Mouse (Mus musculus): Measurements from ENCODE around the gene Bsn. TPM values are rescaled to one million over a fixed set of nuclear protein-coding genes. Genes with fewer than 3 reads are reported as not detected.

The Bsn gene
- polyA plus RNA-seq, 1 experiment from 2014 or later, result 1.3 TPM

DNA sequence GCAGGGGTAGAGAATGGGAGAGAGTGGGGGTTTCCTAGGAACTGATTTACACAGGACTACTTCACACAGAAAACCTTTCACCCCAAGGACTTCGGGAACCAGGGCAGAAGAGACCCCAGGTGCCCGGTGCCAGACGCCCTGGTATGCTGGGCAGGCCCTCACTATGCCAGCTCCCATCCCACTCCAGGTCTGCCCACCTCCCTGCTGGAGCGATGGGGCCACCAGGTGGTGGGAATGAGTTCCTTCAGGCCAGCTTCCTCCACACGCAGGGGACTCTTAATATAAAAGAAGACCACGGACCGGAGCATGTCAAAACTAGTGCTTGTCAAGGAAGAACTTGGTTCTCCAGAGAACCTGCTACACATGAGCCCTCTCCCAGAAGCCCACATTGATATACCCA, 123.0 kb downstream of the Bsn start:
- no peaks in the 10 kb centered on the region for H3K27me3 ChIP-seq
- 80% methylated on average over 7 of the region's 7 CpGs for WGBS
- no peak overlapping the region for H3K4me2 ChIP-seq (replicated peaks)
- H3K4me1 ChIP-seq, result no peaks in the 10 kb centered on the region
- H3K4me3 ChIP-seq (replicated peaks), result no peak overlapping the region
- no peak for ATAC-seq (ENCODE audit: insufficient number of reproducible peaks, low FRiP score, low TSS enrichment, low read depth)
- peaks cover 75% of the 10 kb centered on the region for H3K36me3 ChIP-seq
- H3K9ac ChIP-seq, result no peak overlapping the region
- H3K27ac ChIP-seq (replicated peaks), result no peak overlapping the region
- no peaks in the 10 kb centered on the region for H3K9me3 ChIP-seq (replicated peaks)

DNA sequence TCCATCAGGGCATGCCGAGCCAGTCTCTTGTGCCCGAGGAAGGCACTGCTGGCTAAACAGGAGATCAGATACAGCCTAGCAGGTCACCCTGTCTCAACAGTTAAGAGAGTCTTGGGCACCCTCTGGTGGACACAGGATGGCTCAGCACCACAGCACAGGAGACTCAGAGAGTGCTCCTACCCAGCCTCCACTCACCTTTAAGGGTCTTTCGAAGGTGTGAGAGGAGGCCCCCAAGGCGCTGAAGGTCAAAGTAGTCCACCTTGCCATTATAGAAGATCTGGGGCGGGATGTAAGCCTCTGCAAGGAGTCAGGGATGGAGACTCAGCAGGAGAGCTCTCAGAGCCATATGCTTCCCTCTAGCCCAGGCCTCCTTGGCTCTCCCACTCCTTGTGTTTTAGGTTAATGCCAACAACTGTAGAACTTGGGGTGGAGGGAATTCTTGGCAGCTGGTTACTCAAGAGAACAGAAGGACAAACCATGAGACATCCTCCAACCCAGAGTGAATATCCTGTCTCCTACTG, 124.6 kb downstream of the Bsn start:
- peaks cover 74% of the 10 kb centered on the region for H3K36me3 ChIP-seq
- no peak for ATAC-seq (ENCODE audit: insufficient number of reproducible peaks, low FRiP score, low TSS enrichment, low read depth)
- H3K9me3 ChIP-seq (replicated peaks), result no peaks in the 10 kb centered on the region
- no peaks in the 10 kb centered on the region for H3K4me1 ChIP-seq
- H3K27me3 ChIP-seq, result no peaks in the 10 kb centered on the region
- H3K4me2 ChIP-seq (replicated peaks), result no peak overlapping the region
- H3K27ac ChIP-seq (replicated peaks), result no peak overlapping the region
- 39% methylated on average over 5 of the region's 5 CpGs for WGBS
- H3K9ac ChIP-seq, result no peak overlapping the region
- no peak overlapping the region for H3K4me3 ChIP-seq (replicated peaks)

DNA sequence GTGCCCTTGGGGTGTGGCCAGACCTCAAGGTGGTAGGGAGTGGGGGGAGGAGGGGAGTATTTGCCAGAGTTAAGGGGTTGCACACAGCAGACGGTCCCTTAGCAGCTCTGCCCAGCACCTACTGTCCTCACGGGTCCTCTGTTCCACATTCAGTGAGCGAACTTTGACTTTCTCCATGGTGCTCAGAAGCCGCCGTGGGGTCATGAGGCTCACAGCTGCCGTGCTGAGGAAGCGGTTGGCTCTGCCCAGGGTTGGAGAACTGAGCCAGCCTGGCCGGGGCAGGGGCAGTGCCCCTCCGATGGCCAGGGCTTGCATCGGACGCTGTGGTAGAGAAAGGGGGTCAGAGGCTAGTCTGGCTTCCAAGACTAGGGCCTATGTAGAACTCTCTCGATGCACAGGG, 126.8 kb downstream of the Bsn start:
- Histone ChIP-seq H3K4me3 (replicated peaks) (no peak overlapping the region), H3K9me3 (replicated peaks) (no peaks in the 10 kb centered on the region), H3K27me3 (no peaks in the 10 kb centered on the region), H3K9ac (no peak overlapping the region), H3K4me2 (replicated peaks) (no peak overlapping the region), H3K4me1 (no peaks in the 10 kb centered on the region), H3K36me3 (peaks cover 74% of the 10 kb centered on the region), H3K27ac (replicated peaks) (no peak overlapping the region)
- WGBS, result 87% methylated on average over 12 of the region's 12 CpGs
- ATAC-seq (ENCODE audit: insufficient number of reproducible peaks, low FRiP score, low TSS enrichment, low read depth), result no peak

DNA sequence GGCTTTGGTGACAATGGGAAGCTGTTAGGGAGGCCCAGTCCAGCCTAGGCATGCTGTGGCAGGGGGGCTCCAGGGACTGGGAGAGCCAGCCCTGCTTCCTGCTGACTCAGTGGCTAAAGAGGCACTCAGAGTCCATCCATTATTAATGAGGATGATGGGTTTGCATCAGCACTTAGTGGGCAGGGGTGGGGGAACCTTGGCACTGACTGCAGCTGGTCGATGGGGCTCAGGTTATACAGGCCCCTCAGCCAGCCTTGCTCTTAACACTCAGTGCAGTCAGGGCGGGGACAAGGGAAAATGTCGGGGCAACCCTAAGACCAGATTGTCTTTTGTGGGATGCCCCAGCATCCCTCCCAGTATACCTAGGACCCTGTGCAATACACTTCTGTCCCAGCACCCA, 128.0 kb downstream of the Bsn start:
- Histone ChIP-seq H3K27me3 (no peaks in the 10 kb centered on the region), H3K4me2 (replicated peaks) (no peak overlapping the region), H3K36me3 (peaks cover 79% of the 10 kb centered on the region), H3K4me1 (no peaks in the 10 kb centered on the region), H3K9me3 (replicated peaks) (no peaks in the 10 kb centered on the region), H3K27ac (replicated peaks) (no peak overlapping the region), H3K4me3 (replicated peaks) (no peak overlapping the region), H3K9ac (no peak overlapping the region)
- no peak for ATAC-seq (ENCODE audit: insufficient number of reproducible peaks, low FRiP score, low TSS enrichment, low read depth)
- 96% methylated on average over 3 of the region's 3 CpGs for WGBS

DNA sequence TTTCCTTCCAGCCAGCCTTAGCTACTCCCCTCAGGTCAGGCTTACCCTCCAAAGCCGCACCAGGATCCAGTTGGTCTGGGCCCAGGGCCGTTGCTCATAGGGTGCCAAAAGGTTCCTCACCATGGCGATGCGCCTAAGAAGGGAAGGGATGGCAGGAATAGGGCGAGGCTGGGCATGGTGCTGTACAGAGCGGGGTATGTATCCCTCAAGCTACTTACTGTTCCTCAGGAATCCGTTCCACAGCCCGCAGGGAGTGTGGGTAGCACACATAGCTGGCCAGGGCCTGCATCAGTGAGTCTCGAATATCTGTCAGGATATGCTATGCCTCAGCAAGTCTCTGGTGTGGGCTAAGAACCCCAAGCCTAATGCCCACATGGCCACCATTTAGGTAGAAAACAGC, 131.9 kb downstream of the Bsn start:
- ATAC-seq (ENCODE audit: insufficient number of reproducible peaks, low FRiP score, low TSS enrichment, low read depth), result no peak
- H3K27ac ChIP-seq (replicated peaks), result no peak overlapping the region
- H3K9me3 ChIP-seq (replicated peaks), result no peaks in the 10 kb centered on the region
- WGBS, result 89% methylated on average over 9 of the region's 9 CpGs
- no peak overlapping the region for H3K4me3 ChIP-seq (replicated peaks)
- peaks cover 3% of the 10 kb centered on the region for H3K4me1 ChIP-seq
- H3K9ac ChIP-seq, result no peak overlapping the region
- H3K27me3 ChIP-seq, result no peaks in the 10 kb centered on the region
- H3K4me2 ChIP-seq (replicated peaks), result no peak overlapping the region
- peaks cover 87% of the 10 kb centered on the region for H3K36me3 ChIP-seq

DNA sequence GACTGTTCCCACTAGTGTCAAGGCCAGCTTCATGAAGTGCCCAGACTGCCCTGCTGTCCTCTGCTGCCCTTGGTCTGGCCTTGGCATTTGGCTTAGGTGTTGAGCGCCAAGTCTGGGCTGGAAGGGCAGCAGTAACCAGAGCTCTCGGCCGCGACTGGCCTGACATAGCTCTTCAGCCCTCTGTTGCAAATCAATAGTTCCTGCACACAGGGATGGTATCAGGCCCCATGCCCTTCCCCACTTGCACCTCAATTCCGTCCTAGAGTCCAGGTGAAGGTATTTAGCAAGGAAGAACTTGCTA, 133.0 kb downstream of the Bsn start:
- H3K36me3 ChIP-seq, result peaks cover 76% of the 10 kb centered on the region
- no peak overlapping the region for H3K4me2 ChIP-seq (replicated peaks)
- H3K27ac ChIP-seq (replicated peaks), result no peak overlapping the region
- 89% methylated on average over 5 of the region's 5 CpGs for WGBS
- no peaks in the 10 kb centered on the region for H3K9me3 ChIP-seq (replicated peaks)
- no peak overlapping the region for H3K4me3 ChIP-seq (replicated peaks)
- H3K27me3 ChIP-seq, result no peaks in the 10 kb centered on the region
- peaks cover 14% of the 10 kb centered on the region for H3K4me1 ChIP-seq
- ATAC-seq (ENCODE audit: insufficient number of reproducible peaks, low FRiP score, low TSS enrichment, low read depth), result no peak
- H3K9ac ChIP-seq, result no peak overlapping the region

DNA sequence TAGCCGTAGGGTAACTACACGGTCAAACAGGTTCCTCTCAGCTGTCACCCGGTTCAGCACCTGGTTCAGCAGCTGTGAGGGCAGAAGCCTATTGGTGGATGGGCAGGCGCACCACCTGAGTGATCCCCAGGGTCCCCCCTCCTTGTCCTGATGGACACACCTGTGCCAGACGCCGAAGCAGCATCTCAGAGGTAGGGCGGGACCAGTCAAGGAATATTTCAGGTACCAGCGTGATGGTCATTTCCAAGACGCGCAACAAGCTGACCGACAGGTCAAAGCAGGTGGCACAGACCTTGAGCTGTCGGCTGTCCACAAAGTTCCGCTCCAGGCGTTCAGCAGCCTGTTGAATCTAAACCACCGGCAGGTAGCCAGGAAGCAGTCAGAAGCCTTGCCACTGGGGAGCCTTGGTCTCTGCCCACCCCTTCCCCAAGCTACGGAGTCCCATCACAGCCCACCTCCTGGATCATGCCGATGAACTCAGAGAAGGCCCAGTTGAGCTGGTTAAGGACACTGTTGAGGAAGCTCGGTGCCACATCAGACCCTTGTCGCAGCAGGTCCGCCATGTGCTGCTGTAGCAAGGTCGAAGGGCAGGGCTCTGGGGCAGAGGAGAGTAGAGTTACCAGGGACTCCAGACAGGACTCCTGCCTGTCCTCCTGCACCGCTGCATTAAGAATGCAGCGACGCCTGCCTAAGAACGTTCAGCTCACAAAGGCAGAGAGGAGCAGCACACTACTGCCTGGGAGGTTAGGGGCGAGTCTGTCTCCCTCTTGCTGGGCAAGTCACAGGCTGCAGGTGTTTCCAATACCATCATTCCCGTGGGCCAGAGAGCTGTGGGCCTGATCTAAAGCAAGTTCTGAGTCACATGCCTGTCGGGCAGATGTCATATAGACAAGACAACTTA, 133.6 kb downstream of the Bsn start:
- H3K27me3 ChIP-seq, result no peaks in the 10 kb centered on the region
- H3K27ac ChIP-seq (replicated peaks), result no peak overlapping the region
- no peak overlapping the region for H3K4me2 ChIP-seq (replicated peaks)
- peaks cover 74% of the 10 kb centered on the region for H3K36me3 ChIP-seq
- no peak for ATAC-seq (ENCODE audit: insufficient number of reproducible peaks, low FRiP score, low TSS enrichment, low read depth)
- H3K9ac ChIP-seq, result no peak overlapping the region
- no peak overlapping the region for H3K4me3 ChIP-seq (replicated peaks)
- peaks cover 14% of the 10 kb centered on the region for H3K4me1 ChIP-seq
- 71% methylated on average over 28 of the region's 28 CpGs for WGBS
- H3K9me3 ChIP-seq (replicated peaks), result no peaks in the 10 kb centered on the region

DNA sequence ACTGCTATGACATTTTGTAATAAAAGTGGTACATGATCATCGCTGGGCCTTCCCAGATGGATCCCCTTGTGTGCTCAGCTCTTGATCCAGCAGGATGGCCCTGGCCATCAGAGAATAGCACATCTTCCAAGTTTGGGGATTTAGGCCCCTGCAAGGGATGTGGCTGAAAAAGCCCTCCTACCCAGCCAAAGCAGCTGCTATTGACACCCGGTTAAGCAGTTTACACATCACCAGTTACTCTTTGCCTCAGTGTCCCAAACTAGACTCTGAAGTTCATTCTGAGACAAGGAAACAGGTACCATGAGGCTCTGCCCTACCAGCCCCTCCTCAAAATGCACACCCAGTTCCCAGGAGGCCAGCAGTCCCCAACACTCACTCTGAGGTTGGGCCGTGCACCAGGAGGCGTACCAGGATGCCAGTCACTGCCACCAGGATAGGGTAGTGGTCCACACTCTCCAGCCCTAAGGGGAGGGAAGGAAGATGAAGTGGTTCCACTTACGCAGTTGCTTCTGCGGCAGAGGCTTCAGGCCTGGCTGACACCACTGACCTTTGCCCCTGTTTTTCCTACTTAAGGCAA, 134.4 kb downstream of the Bsn start:
- Histone ChIP-seq H3K4me1 (peaks cover 14% of the 10 kb centered on the region), H3K9ac (no peak overlapping the region), H3K27ac (replicated peaks) (no peak overlapping the region), H3K36me3 (peaks cover 82% of the 10 kb centered on the region), H3K9me3 (replicated peaks) (no peaks in the 10 kb centered on the region), H3K4me2 (replicated peaks) (no peak overlapping the region), H3K4me3 (replicated peaks) (no peak overlapping the region), H3K27me3 (no peaks in the 10 kb centered on the region)
- 79% methylated on average over 6 of the region's 6 CpGs for WGBS
- no peak for ATAC-seq (ENCODE audit: insufficient number of reproducible peaks, low FRiP score, low TSS enrichment, low read depth)

DNA sequence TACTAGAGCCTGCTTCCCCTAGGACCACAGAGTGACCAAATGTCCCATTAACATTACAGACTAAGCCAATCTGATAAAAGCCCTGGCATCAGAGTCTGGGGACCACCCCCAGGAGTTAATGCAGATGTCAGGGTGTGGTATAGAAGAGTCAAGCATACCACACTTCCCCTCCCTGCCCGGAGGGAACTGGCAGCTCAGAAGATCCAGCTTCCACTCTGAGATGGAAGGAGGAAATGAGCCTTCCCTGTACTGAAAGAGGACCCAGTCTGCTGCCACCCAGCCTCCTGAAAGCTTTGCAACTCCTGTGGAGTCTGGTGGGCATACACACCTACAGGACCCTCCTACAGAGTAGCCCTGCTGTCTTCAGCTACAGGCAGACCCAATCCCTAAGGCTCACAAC, 135.1 kb downstream of the Bsn start:
- H3K27ac ChIP-seq (replicated peaks), result no peak overlapping the region
- no peak overlapping the region for H3K9ac ChIP-seq
- H3K4me1 ChIP-seq, result peaks cover 18% of the 10 kb centered on the region
- ATAC-seq (ENCODE audit: insufficient number of reproducible peaks, low FRiP score, low TSS enrichment, low read depth), result no peak
- H3K4me2 ChIP-seq (replicated peaks), result no peak overlapping the region
- no peak overlapping the region for H3K4me3 ChIP-seq (replicated peaks)
- no peaks in the 10 kb centered on the region for H3K9me3 ChIP-seq (replicated peaks)
- no peaks in the 10 kb centered on the region for H3K27me3 ChIP-seq
- H3K36me3 ChIP-seq, result peaks cover 81% of the 10 kb centered on the region
- WGBS, result 82% methylated on average over 1 of the region's 1 CpGs

DNA sequence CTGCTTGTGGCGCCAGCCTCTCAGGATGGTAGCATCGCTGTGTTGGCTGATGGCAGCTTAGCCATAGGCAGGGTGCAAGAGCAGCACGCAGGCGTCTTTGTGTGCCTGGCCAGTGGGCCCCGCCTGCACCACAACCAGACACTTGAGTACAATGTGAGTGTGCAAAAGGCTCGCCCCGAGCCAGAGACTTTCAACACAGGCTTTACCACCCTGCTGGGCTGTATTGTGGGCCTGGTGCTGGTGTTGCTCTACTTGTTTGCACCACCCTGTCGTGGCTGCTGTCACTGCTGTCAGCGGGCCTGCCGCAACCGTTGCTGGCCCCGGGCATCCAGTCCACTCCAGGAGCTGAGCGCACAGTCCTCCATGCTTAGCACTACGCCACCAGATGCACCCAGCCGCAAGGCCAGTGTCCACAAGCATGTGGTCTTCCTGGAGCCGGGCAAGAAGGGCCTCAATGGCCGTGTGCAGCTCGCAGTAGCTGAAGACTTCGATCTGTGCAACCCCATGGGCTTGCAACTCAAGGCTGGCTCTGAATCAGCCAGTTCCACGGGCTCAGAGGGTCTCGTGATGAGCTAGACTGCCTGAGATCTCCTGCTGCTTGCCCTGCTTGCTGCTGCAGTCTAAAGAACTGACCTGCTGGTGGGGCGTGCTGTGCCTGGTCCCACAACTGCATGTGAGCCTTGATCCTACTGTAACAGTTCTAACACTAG, 135.7 kb downstream of the Bsn start:
- Histone ChIP-seq H3K4me3 (replicated peaks) (no peak overlapping the region), H3K27me3 (no peaks in the 10 kb centered on the region), H3K36me3 (peaks cover 75% of the 10 kb centered on the region), H3K4me1 (peaks cover 24% of the 10 kb centered on the region), H3K4me2 (replicated peaks) (no peak overlapping the region), H3K9ac (no peak overlapping the region), H3K27ac (replicated peaks) (no peak overlapping the region; the same call in 1 of the 2 replicates), H3K9me3 (replicated peaks) (no peaks in the 10 kb centered on the region)
- ATAC-seq (ENCODE audit: insufficient number of reproducible peaks, low FRiP score, low TSS enrichment, low read depth), result no peak
- WGBS, result 89% methylated on average over 22 of the region's 22 CpGs

DNA sequence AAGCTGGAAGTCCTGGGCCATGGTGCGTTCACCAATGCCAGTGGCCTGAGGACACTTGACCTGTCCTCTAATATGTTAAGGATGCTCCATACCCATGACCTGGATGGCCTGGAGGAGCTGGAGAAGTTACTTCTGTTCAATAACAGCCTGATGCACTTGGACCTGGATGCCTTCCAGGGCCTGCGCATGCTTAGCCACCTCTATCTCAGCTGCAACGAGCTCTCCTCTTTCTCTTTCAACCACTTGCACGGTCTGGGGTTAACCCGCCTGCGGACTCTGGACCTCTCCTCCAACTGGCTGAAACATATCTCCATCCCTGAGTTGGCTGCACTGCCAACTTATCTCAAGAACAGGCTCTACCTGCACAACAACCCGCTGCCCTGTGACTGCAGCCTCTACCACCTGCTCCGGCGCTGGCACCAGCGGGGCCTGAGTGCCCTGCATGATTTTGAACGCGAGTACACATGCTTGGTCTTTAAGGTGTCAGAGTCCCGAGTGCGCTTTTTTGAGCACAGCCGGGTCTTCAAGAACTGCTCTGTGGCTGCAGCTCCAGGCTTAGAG, 136.4 kb downstream of the Bsn start:
- ATAC-seq (ENCODE audit: insufficient number of reproducible peaks, low FRiP score, low TSS enrichment, low read depth), result no peak
- Histone ChIP-seq H3K36me3 (peaks cover 68% of the 10 kb centered on the region), H3K9ac (no peak overlapping the region), H3K4me2 (replicated peaks) (peak overlapping the region; percentile 44; the same call in 1 of the 2 replicates), H3K27ac (replicated peaks) (peak overlapping the region; percentile 75), H3K9me3 (replicated peaks) (no peaks in the 10 kb centered on the region), H3K4me3 (replicated peaks) (no peak overlapping the region), H3K4me1 (peaks cover 24% of the 10 kb centered on the region), H3K27me3 (no peaks in the 10 kb centered on the region)
- 93% methylated on average over 15 of the region's 15 CpGs for WGBS

Measured in embryonic facial prominence, embryonic 15.5 days (tissue).